Mouse (Mus musculus) left cerebral cortex, postnatal 25 days (tissue): ENCODE data around the gene Eif4b. TPM values are rescaled to one million over a fixed set of nuclear protein-coding genes. Genes with fewer than 3 reads are reported as not detected.

Experiments used
- DNase-seq, 2 experiments: peaks; one replicate each; pipeline ENCODE4 v3.0.0; 2022; ENCODE audit warnings: low spot score in 2 of 2, mixed read lengths in 1 of 2
- intact Hi-C: fragments of 180-260 bp; cut with DNase I; formaldehyde crosslinking; loops from one replicate; pipeline ENCODE4 v1.15.1; 2025
- total RNA-seq, 2 experiments: library from RNA; stranded (reverse); gene quantifications; 2 replicates each; pipeline ENCODE4 v1.2.3; 2021

Gene Eif4b
- total RNA-seq, 2 experiments from 2014 or later, result 157 to 161 TPM

- intact Hi-C loops, result no loop called here
- no peak for DNase-seq
These were observed 38.6 kb downstream of the Eif4b start for GRCm38 (mm10) chr15:102112181-102112580.

DNA sequence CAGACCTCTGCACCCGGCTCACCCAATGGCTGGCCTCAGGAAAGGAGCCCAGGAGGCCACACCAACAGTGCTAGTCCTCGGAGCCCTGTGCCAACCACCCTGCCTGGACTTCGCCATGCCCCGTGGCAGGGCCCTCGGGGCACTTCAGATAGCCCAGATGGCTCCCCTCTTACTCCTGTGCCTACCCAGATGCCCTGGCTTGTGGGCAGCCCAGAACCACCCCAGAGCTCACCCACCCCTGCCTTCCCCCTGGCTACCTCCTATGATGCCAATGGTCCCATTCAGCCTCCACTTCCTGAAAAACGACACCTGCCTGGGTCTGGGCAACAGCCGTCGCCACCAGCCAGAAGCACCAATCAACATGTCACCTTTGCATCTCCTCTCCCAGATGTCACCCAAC, 39.3 kb downstream of the Eif4b start:
- intact Hi-C loops, result no loop called here
- DNase-seq, result no peak

GRCm38 (mm10) chr15:102113674-102114073, 40.1 kb downstream of the Eif4b start:
- DNase-seq, result no peak
- intact Hi-C loops, result no loop called here

- intact Hi-C loops, result no loop called here
- no peak for DNase-seq
These were observed 41.2 kb downstream of the Eif4b start for GRCm38 (mm10) chr15:102114651-102115260.

DNA sequence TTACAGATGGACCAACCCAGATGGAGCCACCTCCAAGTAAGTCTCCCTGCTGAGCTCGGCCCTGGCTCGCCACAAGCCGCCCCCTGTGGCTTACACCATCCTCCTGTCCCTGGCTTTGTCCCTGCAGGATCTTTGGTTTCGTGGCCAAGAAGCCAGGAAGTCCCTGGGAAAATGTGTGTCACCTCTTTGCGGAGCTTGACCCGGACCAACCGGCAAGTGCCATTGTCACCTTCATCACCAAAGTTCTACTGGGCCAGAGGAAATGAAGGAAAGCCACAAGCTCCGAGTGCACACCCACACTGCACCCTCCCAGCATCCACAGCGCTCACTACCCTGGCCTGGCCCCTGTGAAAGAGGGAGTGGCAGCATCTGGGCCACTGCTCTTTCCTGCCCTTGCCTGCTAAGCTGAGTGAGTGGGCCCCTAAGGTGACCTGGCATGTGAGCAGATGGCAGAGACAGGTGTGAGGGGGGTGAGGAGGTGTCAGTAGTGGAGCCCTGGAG, 42.2 kb downstream of the Eif4b start:
- intact Hi-C loops, result no loop called here
- no peak for DNase-seq

DNA sequence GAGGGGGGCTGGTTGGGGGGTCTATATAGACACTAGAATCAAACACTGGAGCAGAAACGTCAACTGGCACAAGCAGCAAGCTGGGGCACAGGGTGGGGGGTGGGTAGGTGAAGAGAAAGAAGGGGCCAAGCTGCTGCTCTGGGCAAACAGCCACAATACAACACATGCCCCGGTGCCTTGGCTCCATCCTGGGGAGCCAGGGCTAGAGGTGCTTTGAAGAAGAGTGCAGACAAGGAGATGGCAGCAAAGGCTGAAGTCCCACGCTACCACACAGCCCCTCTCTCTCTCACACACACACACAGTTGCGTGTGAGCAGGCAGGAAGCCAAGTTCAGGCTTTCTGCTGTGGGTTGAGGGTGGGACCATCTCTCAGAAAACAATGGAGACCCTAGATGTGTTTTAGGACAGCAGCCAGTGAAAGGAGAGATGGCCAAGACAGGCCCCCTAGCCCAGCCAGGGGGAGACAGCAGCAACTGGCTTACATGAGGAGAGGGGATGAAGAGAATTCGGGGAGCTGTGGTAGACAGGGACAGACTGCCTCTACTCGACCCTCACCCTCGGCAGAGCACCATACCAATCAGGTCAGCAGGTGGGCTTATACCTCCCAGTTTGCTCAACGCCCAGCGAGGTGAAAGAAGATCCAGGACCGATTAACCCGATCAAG, 43.3 kb downstream of the Eif4b start:
- intact Hi-C loops, result no loop called here
- DNase-seq, result no peak

GRCm38 (mm10) chr15:102117461-102118443, 44.2 kb downstream of the Eif4b start:
- intact Hi-C loops, result no loop called here

DNA sequence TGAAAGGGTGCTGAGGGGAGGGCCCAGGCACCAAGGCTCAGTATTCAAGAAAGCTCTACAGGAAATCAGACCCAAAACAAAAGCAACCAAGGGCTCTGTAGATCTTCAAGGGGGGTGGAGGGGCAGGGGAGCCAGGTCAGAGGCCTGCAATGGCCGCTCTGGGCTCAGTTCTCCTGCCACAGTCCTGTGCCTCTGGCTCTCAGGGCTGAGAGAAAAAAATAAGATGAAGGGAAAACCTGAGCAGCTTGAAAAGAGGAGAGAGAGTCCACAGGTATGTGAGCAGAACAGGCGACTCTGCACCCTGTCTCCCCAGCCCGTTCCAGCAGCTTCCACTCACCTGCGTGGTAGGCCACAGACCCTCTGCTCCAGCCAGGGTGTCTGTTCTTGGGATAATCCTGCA, 45.0 kb downstream of the Eif4b start:
- intact Hi-C loops, result no loop called here
- DNase-seq, result no peak

More at GRCm38 (mm10) chr15:102117461-102118443, 44.2 kb downstream of the Eif4b start:
- no peak for DNase-seq

DNA sequence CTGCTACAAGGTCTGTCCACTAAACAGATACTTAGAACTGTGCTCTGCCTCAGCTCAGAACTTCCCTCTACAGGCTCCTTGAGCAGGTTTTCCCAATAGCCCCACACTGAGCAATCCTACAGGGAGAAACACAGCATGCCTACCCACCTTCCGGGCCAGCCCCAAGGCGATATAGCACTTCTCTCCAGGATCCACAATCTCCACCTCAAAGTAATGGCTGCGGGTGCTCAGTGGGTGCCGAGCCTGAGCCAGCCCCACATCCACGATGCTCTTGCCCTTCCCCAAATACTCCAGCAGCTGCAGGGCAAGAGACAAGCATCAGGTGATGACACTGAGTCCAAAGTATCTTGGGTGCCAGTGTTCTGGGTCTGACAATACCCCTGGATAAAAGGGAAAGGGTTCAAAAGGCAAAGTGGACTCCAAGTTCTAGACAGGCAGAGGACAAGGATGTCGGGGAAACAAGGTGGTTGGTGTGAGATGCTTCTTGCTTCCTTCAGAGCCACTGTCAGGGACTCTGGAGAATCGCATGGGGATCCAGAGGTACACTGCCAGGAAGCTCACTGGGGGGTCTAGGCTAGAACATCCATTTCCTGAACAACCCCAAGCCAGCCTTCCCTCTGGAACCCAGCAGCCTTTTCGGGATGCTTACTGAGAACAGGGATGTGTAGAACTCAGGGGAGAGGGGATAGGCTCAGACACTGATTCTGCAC, 45.7 kb downstream of the Eif4b start:
- intact Hi-C loops, result no loop called here
- no peak for DNase-seq

GRCm38 (mm10) chr15:102119831-102120170, 46.2 kb downstream of the Eif4b start:
- intact Hi-C loops, result no loop called here
- no peak for DNase-seq

GRCm38 (mm10) chr15:102120530-102120929, 47.0 kb downstream of the Eif4b start:
- intact Hi-C loops, result no loop called here
- DNase-seq, result no peak

DNA sequence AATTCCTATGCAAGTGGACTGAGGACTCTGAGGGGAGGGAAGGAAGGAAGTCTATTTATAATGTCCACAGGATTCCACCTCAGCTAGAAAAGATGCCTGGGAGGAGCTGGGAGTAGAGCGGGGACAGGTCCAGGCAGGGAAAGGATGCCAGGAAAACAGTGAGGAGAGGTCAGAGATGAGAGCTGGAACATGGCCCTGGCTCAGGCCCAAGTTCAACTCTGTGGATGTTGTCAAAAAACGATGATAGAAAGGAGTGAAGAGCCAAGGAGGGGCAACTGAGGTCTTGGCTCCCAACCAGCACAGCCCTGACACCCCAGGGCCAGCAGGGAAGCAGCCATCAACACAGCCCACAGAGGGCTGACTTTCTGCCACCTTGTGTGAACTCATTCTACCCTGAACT, 52.7 kb downstream of the Eif4b start:
- no peak for DNase-seq
- intact Hi-C loops, result no loop called here

DNA sequence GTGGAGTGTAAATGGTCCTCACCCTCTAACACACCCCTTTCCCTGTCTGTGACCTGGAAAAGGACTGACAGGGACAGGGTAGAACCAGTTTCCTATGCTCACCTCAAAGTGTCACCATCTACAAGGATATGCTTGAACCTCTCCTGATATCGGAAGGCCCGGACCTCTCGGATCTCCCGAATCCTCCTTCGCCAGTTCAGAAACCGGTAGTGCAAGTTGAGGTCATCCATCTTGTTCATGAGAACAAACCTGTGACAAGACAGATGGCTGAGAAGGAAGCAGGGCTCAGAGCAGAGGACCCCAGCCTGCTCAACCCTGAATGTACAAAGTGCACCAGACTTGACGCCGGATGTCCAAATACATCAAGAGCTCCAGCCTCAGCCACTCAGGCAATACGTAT, 59.7 kb downstream of the Eif4b start:
- no peak for DNase-seq
- intact Hi-C loops, result no loop called here

DNA sequence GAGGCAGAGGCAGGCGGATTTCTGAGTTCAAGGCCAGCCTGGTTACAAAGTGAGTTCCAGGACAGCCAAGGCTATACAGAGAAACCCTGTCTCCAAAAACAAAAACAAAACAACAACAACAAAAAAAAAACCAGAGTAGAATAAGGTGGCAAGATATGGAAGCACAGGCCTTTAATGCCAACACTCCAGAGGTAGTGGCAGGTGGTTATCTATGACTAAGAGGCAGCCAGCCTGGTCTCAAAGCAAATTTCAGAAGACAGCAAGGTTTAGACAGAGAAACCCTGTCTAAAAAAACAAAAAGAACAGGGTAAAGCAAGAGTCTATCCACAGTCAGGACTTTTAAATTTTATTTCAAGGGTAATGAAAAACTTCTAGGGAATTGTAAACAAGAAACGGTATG, 61.1 kb downstream of the Eif4b start:
- DNase-seq, result no peak
- intact Hi-C loops, result no loop called here

- no peak for DNase-seq
- intact Hi-C loops, result no loop called here
These were observed 62.1 kb downstream of the Eif4b start for GRCm38 (mm10) chr15:102135522-102136128.

- intact Hi-C loops, result no loop called here
- DNase-seq, result peak; percentile 99
These were observed 62.7 kb downstream of the Eif4b start, which contains the start of gene Spryd3 for GRCm38 (mm10) chr15:102136129-102136758. TSS of gene Spryd3 (minus strand) at chr15:102136234.

DNA sequence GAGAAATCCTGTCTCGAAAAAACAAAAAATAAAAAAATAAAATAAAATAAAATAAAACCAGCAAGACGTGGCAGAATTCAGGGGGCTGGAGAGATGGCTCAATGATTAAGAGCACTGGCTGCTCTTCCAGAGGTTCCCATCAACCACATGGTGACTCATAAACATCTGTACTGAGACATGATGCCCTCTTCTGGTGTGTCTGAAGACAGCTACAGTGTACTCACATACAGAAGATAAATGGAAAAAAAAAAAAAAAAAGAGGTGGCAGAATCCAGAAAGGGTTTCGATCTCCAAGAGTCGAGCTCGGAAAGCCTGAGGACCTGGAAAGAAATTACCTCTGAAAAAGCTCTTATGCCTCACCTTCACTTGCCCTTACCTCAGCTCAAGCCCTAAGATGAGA, 67.5 kb downstream of the Eif4b start:
- DNase-seq, result no peak
- intact Hi-C loops, result no loop called here

- intact Hi-C loops, result no loop called here
- DNase-seq, result peak; percentile 36 to 70
These were observed 69.6 kb downstream of the Eif4b start for GRCm38 (mm10) chr15:102142914-102143912.
